Mouse (Mus musculus) G1E-ER4 (cell line): ENCODE data around the gene Cenpp. TPM values are rescaled to one million over a fixed set of nuclear protein-coding genes. Genes with fewer than 3 reads are reported as not detected.

Experiments used
- GATA1 ChIP-seq: IDR thresholded peaks from one replicate; pipeline ENCODE4 v1.8.0; 2012; ENCODE audit warnings: low read length, inconsistent platforms
- polyA plus RNA-seq: library from polyadenylated mRNA; stranded (reverse); fragments of >175 nt; gene quantifications from 2 replicates; pipeline ENCODE4 v1.2.3, GENCODE M21; 2012

Gene Cenpp
- polyA plus RNA-seq, 1 experiment = 9.6 TPM

GRCm38 (mm10) chr13:49629076-49629475 is 23.5 kb downstream of the Cenpp start:
- no peak for TF ChIP-seq GATA1

GRCm38 (mm10) chr13:49628167-49628566 is 24.4 kb downstream of the Cenpp start:
- no peak for TF ChIP-seq GATA1

- TF ChIP-seq GATA1 = no peak
Observed at GRCm38 (mm10) chr13:49623216-49623615, 29.4 kb downstream of the Cenpp start.

- no peak for TF ChIP-seq GATA1
Observed at GRCm38 (mm10) chr13:49618365-49618764, 34.2 kb downstream of the Cenpp start.

GRCm38 (mm10) chr13:49617021-49617420 is 35.6 kb downstream of the Cenpp start:
- no peak for TF ChIP-seq GATA1

GRCm38 (mm10) chr13:49608589-49609322 is 43.8 kb downstream of the Cenpp start:
- no peak for TF ChIP-seq GATA1

GRCm38 (mm10) chr13:49607714-49608113 is 44.9 kb downstream of the Cenpp start, which contains the start of gene Ogn:
TSS of gene Ogn (plus strand) at chr13:49608046.
- no peak for TF ChIP-seq GATA1

- TF ChIP-seq GATA1 = no peak
Observed at GRCm38 (mm10) chr13:49603603-49604002, 49.0 kb downstream of the Cenpp start.

GRCm38 (mm10) chr13:49586062-49586461 is 66.5 kb downstream of the Cenpp start:
- no peak for TF ChIP-seq GATA1

- TF ChIP-seq GATA1 = no peak
Observed at GRCm38 (mm10) chr13:49584307-49585005, 68.1 kb downstream of the Cenpp start.

- no peak for TF ChIP-seq GATA1
Observed at GRCm38 (mm10) chr13:49583859-49584258, 68.7 kb downstream of the Cenpp start.

GRCm38 (mm10) chr13:49581541-49582530 is 70.7 kb downstream of the Cenpp start, which contains the start of gene Omd:
TSS of gene Omd (plus strand) at chr13:49582462.
- TF ChIP-seq GATA1 = no peak

- peak; percentile 89 for TF ChIP-seq GATA1
Observed at GRCm38 (mm10) chr13:49571418-49571817, 81.2 kb downstream of the Cenpp start.

GRCm38 (mm10) chr13:49570371-49570770 is 82.2 kb downstream of the Cenpp start:
- TF ChIP-seq GATA1 = no peak

- no peak for TF ChIP-seq GATA1
Observed at GRCm38 (mm10) chr13:49564347-49564746, 88.2 kb downstream of the Cenpp start.
